Mouse (Mus musculus) erythroblast, embryonic 14.5 days (primary cell): Measurements from ENCODE around the gene Arpc1a.

Source experiments
- GATA1 ChIP-seq: IDR thresholded peaks from 2 replicates; pipeline ENCODE4 v1.6.1; 2012; ENCODE audit warnings: low read length, inconsistent platforms, mixed read lengths
- TAL1 ChIP-seq: IDR thresholded peaks from 3 replicates; pipeline ENCODE4 v1.6.1; 2012; ENCODE audit warnings: low read length, inconsistent platforms, mixed read lengths

GRCm38 (mm10) chr5:145088186-145088585 lies 4.6 kb downstream of the Arpc1a start:
- TF ChIP-seq TAL1, result no peak
- TF ChIP-seq GATA1, result no peak
